Mouse (Mus musculus) lung, adult 2 months (tissue): ENCODE data around the gene Cdk15.

Source experiments
- CTCF ChIP-seq: fragments of 200-500 bp; IDR thresholded peaks from 2 replicates; pipeline ENCODE4 v1.5.1; 2011; ENCODE audit warnings: mild to moderate bottlenecking, low read length, control low read depth; ENCODE audit not compliant: insufficient read depth
- POLR2A ChIP-seq: fragments of 200-500 bp; IDR thresholded peaks from 2 replicates; pipeline ENCODE4 v1.6.1; 2011; ENCODE audit warnings: low read depth, mild to moderate bottlenecking, control low read depth, low read length, borderline replicate concordance; ENCODE audit errors: extremely low read depth

DNA sequence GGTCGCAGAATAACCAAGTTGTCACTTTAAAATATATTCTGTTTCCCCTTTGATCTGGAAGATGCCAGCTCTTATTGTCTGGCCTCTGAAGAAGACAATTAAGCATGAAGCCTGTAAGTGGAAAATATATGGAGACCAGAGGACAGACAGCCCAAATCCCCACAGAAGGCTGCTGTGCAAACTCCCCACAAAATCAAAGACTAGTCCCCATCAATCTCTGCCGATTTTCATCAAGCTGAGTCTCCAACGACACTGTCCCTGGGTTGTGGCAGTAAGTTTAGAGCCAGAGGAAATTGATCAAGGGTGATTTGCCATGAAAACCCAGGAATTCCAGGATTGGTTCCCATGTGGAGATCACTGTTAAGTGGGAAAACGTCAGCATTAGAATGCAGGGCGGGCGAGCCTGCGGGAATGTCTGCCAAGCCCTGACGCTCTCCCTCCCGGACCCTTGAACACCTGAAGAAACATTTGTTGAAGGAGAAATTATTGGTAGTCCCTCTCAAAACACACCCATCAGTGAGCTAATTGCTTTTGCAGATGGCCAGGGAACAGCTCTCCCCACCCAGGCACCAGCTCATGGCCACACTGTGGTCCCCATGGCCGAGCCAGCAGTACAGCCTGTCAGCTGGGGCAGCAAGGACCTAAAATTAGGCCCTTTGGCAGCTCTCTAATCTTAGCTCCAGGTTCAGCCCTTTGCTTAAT, 77.3 kb downstream of the Cdk15 start:
- TF ChIP-seq CTCF (no peak), POLR2A (no peak)
